Comparison of ENCODE assay signal across 11 mouse cellular contexts in the genomic region with DNA sequence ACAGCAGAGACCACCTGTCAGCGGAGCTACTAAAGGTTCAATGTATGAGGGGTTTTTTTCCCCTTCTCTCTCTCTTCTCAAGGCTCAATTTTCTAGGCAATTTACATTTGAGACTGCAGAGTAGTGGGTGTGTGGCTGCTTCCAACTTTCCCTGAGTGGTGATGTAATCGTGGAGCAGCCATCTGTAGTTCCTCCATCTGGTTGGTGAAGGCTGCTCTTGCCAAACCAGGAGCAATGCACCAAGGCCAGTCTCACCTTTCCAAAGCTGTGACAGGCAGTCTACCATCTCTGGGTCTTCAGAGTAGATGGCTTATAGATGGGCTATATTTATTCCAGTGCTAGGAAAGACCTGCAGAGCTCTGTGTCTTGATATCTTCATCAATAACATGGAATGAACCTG.
A peak's percentile ranks its signal among the peaks of the same experiment; 100 is the strongest.
DNase-seq lines count a peak whose midpoint lies in the region; ATAC-seq lines count a peak whose summit lies in the region.
"Had no signal": no experiment of that assay in that cellular context is flagged by ENCODE, and none has a peak within 500 bp of the region (broad histone marks: within the 10 kb centered on the region; RNA-seq: fewer than 3 reads in every experiment).

No protein-coding gene starts in this region.

- H3K4me3 ChIP-seq in limb, embryonic 10.5 days, result no peak overlapping the region
- H3K4me3 ChIP-seq: embryonic facial prominence, embryonic 12.5 days; liver, embryonic 12.5 days had no signal

- no peaks in the 10 kb centered on the region for H3K36me3 ChIP-seq in limb, embryonic 10.5 days
- H3K36me3 ChIP-seq: embryonic facial prominence, embryonic 12.5 days; liver, embryonic 12.5 days had no signal

- no peaks in the 10 kb centered on the region for H3K9me3 ChIP-seq in limb, embryonic 10.5 days (replicated peaks)
- H3K9me3 ChIP-seq: embryonic facial prominence, embryonic 12.5 days; liver, embryonic 12.5 days had no signal

- H3K27ac ChIP-seq in limb, embryonic 10.5 days, result no peak overlapping the region
- H3K27ac ChIP-seq: embryonic facial prominence, embryonic 12.5 days; liver, embryonic 12.5 days had no signal

- no peaks in the 10 kb centered on the region for H3K27me3 ChIP-seq in limb, embryonic 10.5 days (ENCODE audit: low read depth, poor library complexity, severe bottlenecking)
- H3K27me3 ChIP-seq: embryonic facial prominence, embryonic 12.5 days; liver, embryonic 12.5 days had no signal

- no peaks in the 10 kb centered on the region for H3K4me1 ChIP-seq in limb, embryonic 10.5 days
- H3K4me1 ChIP-seq: embryonic facial prominence, embryonic 12.5 days; liver, embryonic 12.5 days had no signal

- WGBS in limb, embryonic 10.5 days, result 87% methylated on average over 2 of the region's 2 CpGs

- peak; percentile 66 for ATAC-seq in frontal cortex, adult (ENCODE audit: low TSS enrichment)
- no peak for ATAC-seq in granulocyte monocyte progenitor cell, adult 5-6 weeks (replicated peaks; ENCODE audit: poor library complexity, severe bottlenecking)
- ATAC-seq: liver, embryonic 12.5 days had no signal

- peak; percentile 99 for DNase-seq in brain, adult 2 months (ENCODE audit: low read depth, low spot score)
- peak; percentile 94 for DNase-seq in cerebellum, adult 11-12 months
- DNase-seq in left cerebral cortex, adult 18-20 months (ENCODE audit: low spot score in 2 of 2), result peak; percentile 73 to 81
- no peak for DNase-seq in neural tube, embryonic 10.5 days (ENCODE audit: extremely low spot score, low spot score)
- no peak for DNase-seq in limb, embryonic 10.5 days (ENCODE audit: low spot score)
- DNase-seq: kidney, postnatal 25 days; lung, postnatal 4 days had no signal

Comparison
In these comparisons a context has a peak if more than half of its experiments do, and no peak if none do; other contexts are left out.
1. DNase-seq: peak in brain, adult 2 months (single experiment), cerebellum, adult 11-12 months (single experiment) and left cerebral cortex, adult 18-20 months (2 of 2); none in neural tube, embryonic 10.5 days (single experiment) and limb, embryonic 10.5 days (single experiment).